Mouse (Mus musculus) heart, adult 2 months (tissue): ENCODE results near the gene Ap4s1.

ENCODE experiments used
- CTCF ChIP-seq: fragments of 200-600 bp; IDR thresholded peaks from 2 replicates; pipeline ENCODE4 v1.8.1; 2022; ENCODE audit warnings: antibody characterized with exemption, mild to moderate bottlenecking, moderate library complexity
- EP300 ChIP-seq: fragments of 200-500 bp; IDR thresholded peaks from 2 replicates; pipeline ENCODE4 v1.6.1; 2011; ENCODE audit warnings: low read depth, low read length, control low read depth; ENCODE audit not compliant: insufficient read depth
- POLR2A ChIP-seq: fragments of 200-500 bp; IDR thresholded peaks from 2 replicates; pipeline ENCODE4 v1.6.1; 2011; ENCODE audit warnings: mild to moderate bottlenecking, low read depth, low read length, control low read depth; ENCODE audit not compliant: insufficient read depth

- TF ChIP-seq EP300: no peak
- no peak for TF ChIP-seq POLR2A
- TF ChIP-seq CTCF: no peak
Observed at GRCm38 (mm10) chr12:51710154-51710553, 19.3 kb downstream of the Ap4s1 start.
